Mouse (Mus musculus) midbrain, postnatal 0 days (tissue): ENCODE measurements around the gene Grid2. TPM values are rescaled to one million over a fixed set of nuclear protein-coding genes. Genes with fewer than 3 reads are reported as not detected.

ENCODE experiments used
- ATAC-seq: fragments of 200-750 bp; cut with Nextera tagmentation; 2 replicates; pipeline ENCODE4 v1.8.0; 2017; ENCODE audit warnings: moderate number of reproducible peaks, mild to moderate bottlenecking, moderate TSS enrichment, moderate library complexity; ENCODE audit not compliant: low FRiP score
- DNase-seq: peaks from one replicate; pipeline ENCODE4 v3.0.0-alpha.2; 2015; ENCODE audit warnings: low spot score
- H3K27ac ChIP-seq: fragments of 300-500 bp; sonication (generic); 2 replicates; pipeline ENCODE4 v1.5.1; 2014; ENCODE audit warnings: low read depth, mild to moderate bottlenecking, low read length, mixed read lengths
- H3K27me3 ChIP-seq: fragments of 300-500 bp; sonication (generic); 2 replicates; pipeline ENCODE4 v1.6.1; 2014; ENCODE audit warnings: low read length, control low read depth, mixed read lengths; ENCODE audit not compliant: insufficient read depth
- H3K36me3 ChIP-seq: fragments of 300-500 bp; sonication (generic); 2 replicates; pipeline ENCODE4 v1.6.1; 2014; ENCODE audit warnings: low read length, control low read depth, mixed read lengths; ENCODE audit not compliant: insufficient read depth
- H3K4me1 ChIP-seq: fragments of 300-500 bp; sonication (generic); 2 replicates; pipeline ENCODE4 v1.6.1; 2014; ENCODE audit warnings: mild to moderate bottlenecking, control low read depth, antibody characterized with exemption, low read length, mixed read lengths; ENCODE audit not compliant: insufficient read depth
- H3K4me2 ChIP-seq: fragments of 300-500 bp; sonication (generic); 2 replicates; pipeline ENCODE4 v1.6.1; 2014; ENCODE audit warnings: low read depth, mild to moderate bottlenecking, low read length, mixed read lengths; ENCODE audit not compliant: poor library complexity, severe bottlenecking
- H3K4me3 ChIP-seq: fragments of 300-500 bp; sonication (generic); 2 replicates; pipeline ENCODE4 v1.5.1; 2014; ENCODE audit warnings: low read depth, mild to moderate bottlenecking, low read length, moderate library complexity
- H3K9ac ChIP-seq: fragments of 300-500 bp; sonication (generic); replicated peaks from 2 replicates; pipeline ENCODE4 v1.6.1; 2014; ENCODE audit warnings: mild to moderate bottlenecking, low read length, moderate library complexity, mixed read lengths; ENCODE audit not compliant: poor library complexity, severe bottlenecking
- H3K9me3 ChIP-seq: fragments of 300-500 bp; sonication (generic); 2 replicates; pipeline ENCODE4 v1.6.1; 2016; ENCODE audit warnings: low read length, control low read depth
- CTCF ChIP-seq: IDR thresholded peaks from 2 replicates; pipeline ENCODE4 v1.5.1; 2016; ENCODE audit warnings: antibody characterized with exemption, mild to moderate bottlenecking
- WGBS: fragments of 180-500 bp; shearing (Covaris S2); extraction: QIAGEN DNeasy Blood & Tissue Kit; methylation state at CpG from one replicate; pipeline ENCODE4 v1.1.7; 2014; 5-methylcytosine and 5-hydroxymethylcytosine counted together
- polyA plus RNA-seq: library from polyadenylated mRNA; unstranded; fragments of >200 nt; fragmentation: Nextera tagmentation; extraction: Ambion mirVana; gene quantifications from 2 replicates; pipeline ENCODE4 v1.2.1, GENCODE M21; 2015
- total RNA-seq: library from RNA; depleted of rRNA; stranded (reverse); fragments of >200 nt; gene quantifications from 2 replicates; pipeline ENCODE4 v1.2.3, GENCODE M21; 2014

Gene Grid2
- total and polyA plus RNA-seq, 2 experiments from 2014 or later = 15.3 to 44.8 TPM

- H3K27ac ChIP-seq = no peak overlapping the region
- ATAC-seq = no peak
- H3K27me3 ChIP-seq = no peaks in the 10 kb centered on the region
- H3K9me3 ChIP-seq = no peaks in the 10 kb centered on the region
- H3K36me3 ChIP-seq = no peaks in the 10 kb centered on the region
- no peak for TF ChIP-seq CTCF
- H3K4me1 ChIP-seq = no peaks in the 10 kb centered on the region
- 92% methylated on average over 3 of the region's 3 CpGs for WGBS
- no peak for DNase-seq
- no peak overlapping the region for H3K4me3 ChIP-seq
- no peak overlapping the region for H3K4me2 ChIP-seq
- H3K9ac ChIP-seq = no peak overlapping the region
These were observed 380.3 kb downstream of the Grid2 start for GRCm38 (mm10) chr6:63635970-63636369.

DNA sequence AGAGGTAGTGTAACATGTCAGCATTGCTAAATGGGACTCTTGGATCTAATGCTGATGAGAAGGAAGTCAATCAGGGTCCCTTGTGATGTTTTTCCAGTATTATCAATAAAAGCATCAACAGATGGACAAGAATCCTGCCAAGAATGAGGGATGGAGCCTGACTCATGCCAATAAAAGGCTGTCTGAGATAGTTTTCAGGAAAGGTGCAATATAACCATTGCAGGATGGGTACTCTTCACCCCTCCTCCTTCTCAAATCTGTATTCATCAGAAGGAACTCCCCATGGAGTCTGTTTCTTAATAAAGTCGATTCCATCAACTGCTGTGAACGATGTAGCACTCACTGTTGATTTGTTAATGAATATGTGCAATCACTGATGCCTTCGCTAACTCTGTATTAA, 403.7 kb downstream of the Grid2 start:
- TF ChIP-seq CTCF = no peak
- no peak overlapping the region for H3K4me3 ChIP-seq
- no peak overlapping the region for H3K9ac ChIP-seq
- DNase-seq (peak; percentile 61), ATAC-seq (no peak)
- WGBS = 38% methylated on average over 3 of the region's 3 CpGs
- no peak overlapping the region for H3K4me2 ChIP-seq
- no peaks in the 10 kb centered on the region for H3K27me3 ChIP-seq
- no peaks in the 10 kb centered on the region for H3K4me1 ChIP-seq
- no peaks in the 10 kb centered on the region for H3K9me3 ChIP-seq
- H3K27ac ChIP-seq = no peak overlapping the region
- H3K36me3 ChIP-seq = no peaks in the 10 kb centered on the region

- Histone ChIP-seq H3K36me3 (no peaks in the 10 kb centered on the region), H3K9ac (no peak overlapping the region), H3K4me1 (no peaks in the 10 kb centered on the region), H3K27me3 (no peaks in the 10 kb centered on the region), H3K4me3 (no peak overlapping the region), H3K27ac (no peak overlapping the region), H3K9me3 (no peaks in the 10 kb centered on the region), H3K4me2 (no peak overlapping the region)
- DNase-seq (no peak), ATAC-seq (no peak)
- TF ChIP-seq CTCF = no peak
- 73% methylated on average over 3 of the region's 3 CpGs for WGBS
These were observed 430.0 kb downstream of the Grid2 start for GRCm38 (mm10) chr6:63685689-63686088.

GRCm38 (mm10) chr6:63701684-63702083, 446.0 kb downstream of the Grid2 start:
- H3K27ac ChIP-seq = no peak overlapping the region
- 62% methylated on average over 1 of the region's 1 CpGs for WGBS
- no peak for DNase-seq
- no peaks in the 10 kb centered on the region for H3K27me3 ChIP-seq
- H3K4me1 ChIP-seq = no peaks in the 10 kb centered on the region
- H3K9ac ChIP-seq = no peak overlapping the region
- no peak overlapping the region for H3K4me2 ChIP-seq
- H3K4me3 ChIP-seq = no peak overlapping the region
- no peaks in the 10 kb centered on the region for H3K9me3 ChIP-seq
- no peak for ATAC-seq
- H3K36me3 ChIP-seq = no peaks in the 10 kb centered on the region
- no peak for TF ChIP-seq CTCF

DNA sequence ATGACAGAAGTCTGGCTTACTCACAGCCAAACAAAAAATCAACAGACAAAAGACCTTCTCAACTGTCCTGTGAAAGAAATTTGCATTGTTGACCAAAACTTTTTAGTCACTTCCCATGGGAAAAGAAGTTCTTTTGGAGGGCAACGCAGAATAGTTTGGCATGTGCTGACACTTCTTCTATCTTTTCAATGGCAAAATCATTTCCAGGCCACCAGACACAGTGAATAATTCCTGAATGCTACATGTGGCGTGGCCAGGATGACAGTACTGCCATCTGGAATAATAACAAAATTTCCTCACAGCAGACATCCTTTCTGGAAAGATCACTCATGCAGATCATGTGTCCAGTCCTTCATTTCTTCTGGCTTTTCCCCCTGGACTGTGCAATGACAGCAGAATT, 478.1 kb downstream of the Grid2 start:
- no peak for TF ChIP-seq CTCF
- no peaks in the 10 kb centered on the region for H3K9me3 ChIP-seq
- DNase-seq (peak; percentile 71), ATAC-seq (no peak)
- H3K4me1 ChIP-seq = no peaks in the 10 kb centered on the region
- H3K4me3 ChIP-seq = no peak overlapping the region
- no peaks in the 10 kb centered on the region for H3K36me3 ChIP-seq
- H3K9ac ChIP-seq = no peak overlapping the region
- no peak overlapping the region for H3K27ac ChIP-seq
- H3K27me3 ChIP-seq = no peaks in the 10 kb centered on the region
- H3K4me2 ChIP-seq = no peak overlapping the region
- WGBS = 43% methylated on average over 2 of the region's 2 CpGs

DNA sequence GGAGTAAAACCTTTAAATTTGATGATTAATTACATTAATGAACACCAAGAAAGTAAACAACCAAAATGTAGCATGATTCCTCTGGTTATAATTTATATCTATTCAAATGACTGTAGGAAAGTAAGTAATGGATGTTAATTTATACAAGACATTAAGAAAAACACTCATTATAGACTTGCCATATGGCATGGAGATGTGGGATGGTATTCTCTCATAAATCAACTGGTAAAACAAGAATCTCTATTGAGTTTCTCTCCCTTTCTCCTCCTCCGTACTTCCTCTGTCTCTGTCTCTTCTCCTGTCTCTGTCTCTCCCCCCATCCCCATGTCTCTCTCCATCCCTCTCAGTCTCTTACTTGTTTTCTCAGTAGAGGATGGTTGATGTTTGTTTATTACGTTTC, 506.9 kb downstream of the Grid2 start:
- Histone ChIP-seq H3K4me3 (no peak overlapping the region), H3K27ac (no peak overlapping the region), H3K9me3 (no peaks in the 10 kb centered on the region), H3K36me3 (no peaks in the 10 kb centered on the region), H3K4me2 (no peak overlapping the region), H3K9ac (no peak overlapping the region), H3K27me3 (no peaks in the 10 kb centered on the region), H3K4me1 (no peaks in the 10 kb centered on the region)
- 80% methylated on average over 2 of the region's 2 CpGs for WGBS
- ATAC-seq (no peak), DNase-seq (no peak)
- TF ChIP-seq CTCF = no peak
